Mouse (Mus musculus) retina, postnatal 7 days (tissue): ENCODE measurements around the gene Il18r1.
A peak's percentile ranks its signal among the peaks of the same experiment; 100 is the strongest.

Source experiments
- DNase-seq: peaks from one replicate; pipeline ENCODE4 v3.0.0-alpha.2; 2012; ENCODE audit warnings: low read depth, low spot score

Il18r1 gene

GRCm38 (mm10) chr1:40494594-40494993 lies 29.2 kb downstream of the Il18r1 start:
- DNase-seq, result no peak

DNA sequence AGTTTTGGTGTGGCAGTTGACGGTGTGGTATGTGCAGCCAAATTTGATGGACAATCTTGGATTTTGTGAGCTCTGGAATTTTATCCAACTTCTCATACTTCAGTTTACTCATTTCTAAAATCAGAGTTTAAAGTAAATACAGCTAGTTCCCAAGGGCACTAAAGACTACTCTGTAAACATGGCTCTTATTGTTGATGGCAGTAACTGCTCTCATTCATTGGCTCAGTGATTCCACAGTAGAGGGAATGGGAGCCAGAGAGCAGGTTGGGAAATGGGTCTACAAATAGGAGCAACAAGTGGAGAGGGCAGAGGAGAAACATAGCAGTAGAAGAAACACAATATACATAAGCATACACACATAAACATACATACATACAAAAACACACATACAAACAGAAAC lies 34.4 kb downstream of the Il18r1 start:
- DNase-seq, result no peak

DNA sequence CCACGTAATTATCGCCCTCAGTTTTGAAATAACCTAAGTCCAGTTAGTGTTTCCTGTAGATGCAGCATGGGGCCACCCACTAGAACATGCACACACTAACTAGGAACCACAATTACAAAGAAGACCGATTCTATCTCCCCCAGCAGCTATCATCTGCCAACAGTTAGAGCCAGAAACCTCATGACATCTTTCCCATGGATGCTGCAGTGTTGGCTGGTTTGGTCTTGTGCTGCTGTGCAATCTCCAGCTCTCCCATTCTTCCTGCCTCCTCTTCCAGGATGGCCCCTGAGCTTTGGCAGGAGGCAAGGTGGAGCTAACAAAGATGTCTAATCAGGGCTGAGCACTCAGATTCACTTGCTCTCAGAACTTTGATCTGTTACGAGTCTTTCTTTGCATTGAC lies 35.8 kb downstream of the Il18r1 start:
- no peak for DNase-seq

DNA sequence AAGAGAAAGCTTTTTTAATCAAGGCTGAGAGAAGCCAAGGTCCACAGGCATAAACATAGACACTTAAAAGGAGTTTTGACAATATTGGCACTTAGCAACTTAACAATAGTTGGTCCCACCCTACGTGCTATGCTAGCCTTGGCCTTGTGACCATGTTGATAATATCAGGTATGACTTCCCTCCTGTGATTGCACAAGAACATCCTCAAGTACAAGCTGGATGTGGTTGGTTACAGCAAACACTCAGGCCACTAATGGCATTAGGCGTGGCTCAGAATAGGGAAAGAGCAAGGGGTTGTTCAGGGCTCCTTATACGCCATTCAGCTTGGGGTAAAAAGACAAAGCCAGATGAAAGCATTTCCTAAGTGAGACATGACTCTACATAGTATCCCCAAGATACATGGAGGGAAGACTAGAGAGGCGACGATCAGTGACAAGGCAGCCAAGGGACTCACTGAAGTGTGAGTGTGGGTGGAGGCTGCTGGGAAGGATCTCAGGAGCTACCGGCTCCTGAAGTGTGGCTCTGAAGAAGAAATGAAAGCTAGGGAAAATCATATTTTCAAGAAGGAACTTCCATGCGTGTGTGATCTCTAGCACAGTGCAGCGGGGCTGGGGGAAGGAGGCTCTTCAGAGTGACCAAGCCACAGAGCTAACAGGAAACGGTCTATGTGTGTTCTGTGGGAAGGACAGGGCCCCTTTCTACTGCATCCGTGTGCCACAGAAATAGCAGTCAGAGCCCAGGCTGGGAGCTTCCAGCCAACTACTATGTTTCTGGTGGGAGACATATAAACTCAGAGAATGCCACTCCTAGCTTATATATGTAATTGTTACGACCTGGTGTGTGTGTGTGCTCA lies 36.4 kb downstream of the Il18r1 start:
- no peak for DNase-seq

- no peak for DNase-seq
Measured at GRCm38 (mm10) chr1:40504548-40504947, 39.2 kb downstream of the Il18r1 start.

DNA sequence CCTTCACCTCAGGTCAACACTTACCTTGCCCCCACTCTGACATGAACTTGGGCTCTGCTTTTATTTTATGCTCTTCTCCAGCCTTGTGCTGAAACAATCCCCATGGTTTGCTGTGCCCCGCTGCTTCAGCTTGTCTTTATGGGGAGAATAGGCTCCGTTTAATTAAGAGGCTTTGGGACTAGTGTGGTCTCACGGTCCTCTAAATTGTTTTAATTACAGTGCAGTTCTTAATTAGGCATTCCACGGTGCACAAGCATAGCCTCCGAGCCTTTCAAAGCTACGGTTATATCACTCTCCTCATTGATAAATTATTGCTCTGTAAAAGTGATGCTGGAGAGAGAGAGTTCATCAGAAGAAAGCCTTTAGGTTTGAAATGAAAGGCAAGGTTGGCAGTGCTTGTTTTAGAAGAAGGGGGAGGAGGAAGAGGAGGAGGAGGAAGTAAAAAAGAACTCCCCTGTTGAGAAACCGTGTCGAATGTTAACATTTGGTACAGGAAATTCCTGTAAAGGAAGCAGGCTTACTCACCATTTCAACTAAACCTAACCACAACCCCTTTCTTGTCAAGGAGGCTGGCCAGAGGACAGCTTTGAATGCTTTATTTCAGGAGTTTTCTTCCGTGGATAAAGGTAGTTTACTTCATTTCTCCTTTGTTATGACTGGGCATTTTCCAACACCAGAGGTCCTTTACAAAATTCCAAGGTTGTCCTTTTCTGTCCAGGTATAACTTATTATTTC lies 49.7 kb downstream of the Il18r1 start, which contains the start of gene Il18rap:
Gene Il18rap, plus strand, starts transcription at position 512 of the 735 bp plus-strand sequence.
- no peak for DNase-seq

- no peak for DNase-seq
Measured at GRCm38 (mm10) chr1:40516364-40516763, 51.0 kb downstream of the Il18r1 start.

GRCm38 (mm10) chr1:40522918-40523317 lies 57.6 kb downstream of the Il18r1 start:
- no peak for DNase-seq

DNA sequence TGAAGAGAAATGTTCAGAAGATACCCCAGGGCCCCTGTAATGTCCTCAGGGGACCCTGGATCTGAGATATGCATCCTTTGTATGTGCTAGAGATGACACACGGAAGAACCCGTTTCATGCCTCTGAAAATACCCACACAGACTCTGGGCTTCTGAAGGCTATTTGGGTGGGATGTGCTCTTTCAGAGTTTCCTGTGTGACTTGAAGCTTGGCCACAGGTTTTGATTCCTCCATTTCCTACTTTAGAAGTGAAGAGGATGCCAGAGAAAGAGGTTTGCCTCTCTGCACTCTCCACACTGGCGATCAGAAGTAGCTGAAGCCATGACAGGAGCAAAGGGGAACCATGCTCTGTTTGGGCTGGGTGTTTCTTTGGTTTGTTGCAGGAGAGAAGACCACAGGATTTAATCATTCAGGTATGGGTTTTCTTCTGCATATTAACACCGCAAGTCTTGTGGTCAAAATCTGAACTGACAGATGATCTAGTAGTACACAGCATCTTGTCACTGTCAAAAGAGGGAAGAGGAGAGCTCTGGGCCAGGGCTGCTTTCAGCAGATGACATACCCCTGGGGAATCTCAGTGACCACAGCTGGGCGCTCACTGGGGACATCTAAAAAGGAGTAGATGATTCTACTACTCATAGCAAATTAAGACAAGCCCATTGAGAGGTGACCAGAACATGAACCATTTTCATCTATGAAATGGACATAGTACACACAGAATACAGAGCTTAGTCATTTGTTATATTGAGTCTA lies 58.8 kb downstream of the Il18r1 start:
- no peak for DNase-seq

- DNase-seq, result no peak
Measured at GRCm38 (mm10) chr1:40529287-40529686, 63.9 kb downstream of the Il18r1 start.

- no peak for DNase-seq
Measured at GRCm38 (mm10) chr1:40537577-40537976, 72.2 kb downstream of the Il18r1 start.

DNA sequence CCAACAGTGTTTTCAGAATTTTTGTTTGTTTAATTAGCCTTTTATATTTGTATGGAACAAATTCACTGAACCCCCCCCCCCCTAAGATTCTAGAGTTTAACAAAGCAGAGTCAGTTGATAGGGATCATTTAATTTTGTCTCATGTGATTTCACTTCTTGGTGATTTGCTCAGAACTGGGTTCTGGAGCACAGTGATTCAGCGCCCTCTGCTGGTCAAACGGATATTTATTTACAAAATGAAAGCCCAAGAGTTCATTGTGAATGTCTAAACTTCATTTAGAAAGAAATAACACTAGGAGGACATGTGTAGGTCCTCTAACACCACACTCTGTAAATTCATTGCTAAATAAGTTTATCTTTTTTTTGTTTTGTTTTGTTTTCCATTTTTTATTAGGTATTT lies 79.3 kb downstream of the Il18r1 start:
- DNase-seq, result peak; percentile 35

GRCm38 (mm10) chr1:40546645-40547044 lies 81.3 kb downstream of the Il18r1 start:
- no peak for DNase-seq

DNA sequence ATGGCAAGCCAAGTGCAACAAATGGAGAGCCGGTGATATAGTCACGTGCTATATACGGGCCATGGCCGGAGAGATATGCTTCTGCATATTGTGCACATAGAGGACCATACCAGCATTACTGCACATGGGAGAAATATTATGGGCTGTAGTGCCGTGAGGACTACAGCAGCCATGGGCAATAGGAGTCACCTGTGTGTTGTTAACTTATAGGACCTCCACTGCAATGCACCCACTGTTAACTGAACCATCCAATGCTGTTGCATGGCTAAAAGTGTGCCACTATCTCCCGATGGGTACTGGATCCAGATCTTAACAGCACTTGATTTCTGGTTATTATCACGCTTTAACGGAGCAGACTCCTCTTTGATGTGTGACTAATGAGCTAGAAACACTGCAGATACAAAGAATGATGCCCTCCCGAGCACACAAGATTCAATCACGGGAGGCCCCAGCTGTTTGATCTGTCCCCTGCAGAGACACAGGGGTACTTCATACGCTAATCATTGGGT lies 81.8 kb downstream of the Il18r1 start:
- DNase-seq, result no peak

GRCm38 (mm10) chr1:40547762-40548161 lies 82.4 kb downstream of the Il18r1 start:
- DNase-seq, result no peak
